Mouse (Mus musculus) MEL (cell line): ENCODE data around the gene Ces2c. TPM values are rescaled to one million over a fixed set of nuclear protein-coding genes. Genes with fewer than 3 reads are reported as not detected.

Experiments
- DNase-seq: peaks from one replicate; pipeline ENCODE4 v3.0.0; 2011; ENCODE audit warnings: low read depth, low spot score
- H3K27ac ChIP-seq: 2 replicates; pipeline ENCODE4 v1.5.1; 2012; ENCODE audit warnings: low read depth, mild to moderate bottlenecking, control low read depth, low read length, moderate library complexity; ENCODE audit not compliant: control insufficient read depth
- H3K27me3 ChIP-seq, 2 experiments: fragments of 150-350 bp in 1 of 2; sonication (generic) in 1 of 2; 2 replicates each; pipeline ENCODE4 v1.6.1; 2012; ENCODE audit warnings: low read length in 2 of 2, mild to moderate bottlenecking in 2 of 2, improper control_type of control experiment in 1 of 2, moderate library complexity in 1 of 2; ENCODE audit not compliant: insufficient read depth in 2 of 2, control insufficient read depth in 1 of 2
- H3K36me3 ChIP-seq, 2 experiments: 2 replicates each; pipeline ENCODE4 v1.6.1; 2012 to 2014; ENCODE audit warnings: low read length in 2 of 2, improper control_type of control experiment in 1 of 2, inconsistent platforms in 1 of 2, mild to moderate bottlenecking in 1 of 2; ENCODE audit not compliant: insufficient read depth in 2 of 2, control insufficient read depth in 1 of 2
- H3K4me1 ChIP-seq, 2 experiments: fragments of 150-350 bp in 1 of 2; sonication (generic) in 1 of 2; 2 replicates each; pipeline ENCODE4 v1.6.1; 2012; ENCODE audit warnings: low read length in 2 of 2, improper control_type of control experiment in 1 of 2, mild to moderate bottlenecking in 1 of 2; ENCODE audit not compliant: insufficient read depth in 2 of 2, control insufficient read depth in 1 of 2
- H3K4me3 ChIP-seq, 2 experiments: fragments of 150-350 bp in 1 of 2; sonication (generic) in 1 of 2; 2 replicates each; pipeline ENCODE4 v1.5.1; 2012; ENCODE audit warnings: low read depth in 2 of 2, low read length in 2 of 2, mild to moderate bottlenecking in 2 of 2, moderate library complexity in 2 of 2, control low read depth in 1 of 2, improper control_type of control experiment in 1 of 2; ENCODE audit not compliant: control insufficient read depth in 1 of 2, insufficient read depth in 1 of 2
- H3K79me2 ChIP-seq: 2 replicates; pipeline ENCODE4 v1.6.1; 2012; ENCODE audit warnings: mild to moderate bottlenecking, low read length, moderate library complexity; ENCODE audit not compliant: control insufficient read depth, poor library complexity, insufficient read depth
- H3K9ac ChIP-seq: 2 replicates; pipeline ENCODE4 v1.6.1; 2012; ENCODE audit warnings: low read depth, mild to moderate bottlenecking, control low read depth, low read length, moderate library complexity; ENCODE audit not compliant: control insufficient read depth, poor library complexity, severe bottlenecking
- H3K9me3 ChIP-seq: fragments of 150-350 bp; sonication (generic); replicated peaks from 2 replicates; pipeline ENCODE4 v1.6.1; 2012; ENCODE audit warnings: mild to moderate bottlenecking, low read length, improper control_type of control experiment, moderate library complexity; ENCODE audit not compliant: insufficient read depth
- CHD1 ChIP-seq: IDR thresholded peaks from 2 replicates; pipeline ENCODE4 v1.6.1; 2012; ENCODE audit warnings: low read depth, mild to moderate bottlenecking, inconsistent platforms, low read length, improper control_type of control experiment
- CHD2 ChIP-seq: IDR thresholded peaks from 2 replicates; pipeline ENCODE4 v1.6.1; 2011; ENCODE audit warnings: low read length, improper control_type of control experiment
- CTCF ChIP-seq, 3 experiments: IDR thresholded peaks in 2 of 3; conservative IDR thresholded peaks in 1 of 3; 2 replicates each; pipeline ENCODE4 v1.5.1; 2011 to 2012; ENCODE audit warnings: low read length in 3 of 3, low read depth in 2 of 3, mild to moderate bottlenecking in 2 of 3, improper control_type of control experiment in 1 of 3, inconsistent platforms in 1 of 3, mixed read lengths in 1 of 3, moderate library complexity in 1 of 3; ENCODE audit not compliant: control insufficient read depth in 1 of 3, insufficient read depth in 1 of 3, poor library complexity in 1 of 3, severe bottlenecking in 1 of 3
- E2F4 ChIP-seq: IDR thresholded peaks from 2 replicates; pipeline ENCODE4 v1.6.1; 2011; ENCODE audit warnings: low read depth, low read length, improper control_type of control experiment, borderline replicate concordance
- ETS1 ChIP-seq: IDR thresholded peaks from 2 replicates; pipeline ENCODE4 v1.6.1; 2012; ENCODE audit warnings: low read depth, mild to moderate bottlenecking, inconsistent platforms, low read length, improper control_type of control experiment, moderate library complexity
- GATA1 ChIP-seq: IDR thresholded peaks from 2 replicates; pipeline ENCODE4 v1.6.1; 2011; ENCODE audit warnings: low read depth, low read length, improper control_type of control experiment
- KAT2A ChIP-seq: conservative IDR thresholded peaks from 2 replicates; pipeline ENCODE4 v1.6.1; 2012; ENCODE audit warnings: low read depth, low read length, improper control_type of control experiment, inconsistent platforms
- MAFK ChIP-seq: IDR thresholded peaks from 2 replicates; pipeline ENCODE4 v1.6.1; 2011; ENCODE audit warnings: low read depth, mild to moderate bottlenecking, low read length, improper control_type of control experiment, borderline replicate concordance
- MAZ ChIP-seq: IDR thresholded peaks from 2 replicates; pipeline ENCODE4 v1.6.1; 2012; ENCODE audit warnings: low read depth, mild to moderate bottlenecking, inconsistent platforms, low read length, improper control_type of control experiment
- MEF2A ChIP-seq: IDR thresholded peaks from 2 replicates; pipeline ENCODE4 v1.6.1; 2014; ENCODE audit warnings: low read depth, mild to moderate bottlenecking, inconsistent platforms, low read length, improper control_type of control experiment; ENCODE audit not compliant: poor library complexity, insufficient replicate concordance, severe bottlenecking; ENCODE audit errors: extremely low read depth
- MXI1 ChIP-seq: IDR thresholded peaks from 2 replicates; pipeline ENCODE4 v1.6.1; 2011; ENCODE audit warnings: mild to moderate bottlenecking, low read depth, low read length, improper control_type of control experiment
- MYB ChIP-seq: IDR thresholded peaks from 2 replicates; pipeline ENCODE4 v1.6.1; 2011; ENCODE audit warnings: mild to moderate bottlenecking, low read depth, low read length, improper control_type of control experiment
- NRF1 ChIP-seq: IDR thresholded peaks from 2 replicates; pipeline ENCODE4 v1.6.1; 2014; ENCODE audit warnings: low read depth, mild to moderate bottlenecking, inconsistent platforms, low read length, improper control_type of control experiment, moderate library complexity; ENCODE audit not compliant: poor library complexity, insufficient read depth, severe bottlenecking
- POLR2AphosphoS2 ChIP-seq: IDR thresholded peaks from 2 replicates; pipeline ENCODE4 v1.6.1; 2011; ENCODE audit warnings: low read length, improper control_type of control experiment
- RAD21 ChIP-seq: IDR thresholded peaks from 2 replicates; pipeline ENCODE4 v1.6.1; 2011; ENCODE audit warnings: mild to moderate bottlenecking, low read depth, low read length, improper control_type of control experiment
- SIN3A ChIP-seq: IDR thresholded peaks from 2 replicates; pipeline ENCODE4 v1.6.1; 2012; ENCODE audit warnings: low read length, improper control_type of control experiment, inconsistent platforms
- SMC3 ChIP-seq: IDR thresholded peaks from 2 replicates; pipeline ENCODE4 v1.6.1; 2011; ENCODE audit warnings: low read depth, low read length, improper control_type of control experiment
- UBTF ChIP-seq: IDR thresholded peaks from 2 replicates; pipeline ENCODE4 v1.6.1; 2012; ENCODE audit warnings: low read depth, mild to moderate bottlenecking, inconsistent platforms, low read length, improper control_type of control experiment, moderate library complexity, borderline replicate concordance; ENCODE audit not compliant: insufficient read depth
- USF2 ChIP-seq, 2 experiments: IDR thresholded peaks; 2 replicates each; pipeline ENCODE4 v1.6.1; 2011 to 2012; ENCODE audit warnings: improper control_type of control experiment in 2 of 2, low read length in 2 of 2, borderline replicate concordance in 1 of 2, inconsistent platforms in 1 of 2, low read depth in 1 of 2, mild to moderate bottlenecking in 1 of 2; ENCODE audit not compliant: insufficient read depth in 1 of 2
- ZKSCAN1 ChIP-seq: IDR thresholded peaks from 2 replicates; pipeline ENCODE4 v1.6.1; 2012; ENCODE audit warnings: low read depth, mild to moderate bottlenecking, inconsistent platforms, low read length, improper control_type of control experiment, moderate library complexity
- ZMIZ1 ChIP-seq: IDR thresholded peaks from 2 replicates; pipeline ENCODE4 v1.6.1; 2012; ENCODE audit warnings: low read depth, mild to moderate bottlenecking, inconsistent platforms, low read length, improper control_type of control experiment, moderate library complexity
- ZNF384 ChIP-seq: IDR thresholded peaks from 2 replicates; pipeline ENCODE4 v1.6.1; 2012; ENCODE audit warnings: low read depth, mild to moderate bottlenecking, inconsistent platforms, low read length, improper control_type of control experiment
- polyA plus RNA-seq, 2 experiments: library from polyadenylated mRNA; stranded (reverse) in 1 of 2; unstranded in 1 of 2; fragments of >175 nt in 1 of 2; fragments of >200 nt in 1 of 2; gene quantifications; 2 replicates each; pipeline versions ENCODE4 v1.2.1 to v1.2.4; 2012; ENCODE audit warnings: low replicate concordance in 2 of 2, low read depth in 1 of 2; ENCODE audit not compliant: insufficient read length in 2 of 2, insufficient read depth in 1 of 2, missing spikeins in 1 of 2
- total RNA-seq: library from RNA; depleted of rRNA; stranded (reverse); fragments of 300-350 nt; gene quantifications from 2 replicates; pipeline ENCODE4 v1.2.3, GENCODE M21; 2012

Gene Ces2c
- total and polyA plus RNA-seq, 3 experiments: not detected

DNA sequence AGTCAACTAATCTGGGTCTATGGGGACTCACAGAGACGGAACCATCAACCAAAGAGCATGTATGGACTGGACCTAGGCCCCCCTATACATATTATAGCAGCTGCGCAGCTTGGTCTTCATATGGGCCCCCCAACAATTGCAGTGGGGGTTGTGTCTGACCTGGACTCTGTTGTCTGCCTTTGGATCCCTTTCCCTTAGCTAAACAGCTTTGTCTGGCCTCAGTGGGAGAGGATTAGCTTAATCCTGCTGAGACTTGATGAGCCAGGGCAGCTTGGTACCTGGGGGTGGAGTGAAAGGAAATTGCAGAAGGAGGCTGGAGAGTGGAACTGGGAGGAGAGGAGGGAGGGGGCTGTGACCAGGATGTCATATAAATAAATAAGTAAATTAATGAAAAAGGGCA is 40.7 kb upstream of the Ces2c start:
- DNase-seq: no peak
- Histone ChIP-seq H3K9ac (no peak overlapping the region), H3K36me3 (no peaks in the 10 kb centered on the region), H3K4me1 (no peaks in the 10 kb centered on the region), H3K4me3 (no peak overlapping the region), H3K27ac (no peak overlapping the region), H3K27me3 (peaks cover 0 to 3% of the 10 kb centered on the region in 2 experiments; a peak in 1 of 4 replicates), H3K79me2 (no peaks in the 10 kb centered on the region), H3K9me3 (no peaks in the 10 kb centered on the region)
- TF ChIP-seq MEF2A: no peak
- TF ChIP-seq MXI1: no peak
- no peak for TF ChIP-seq KAT2A
- no peak for TF ChIP-seq NRF1
- TF ChIP-seq CHD1: no peak
- no peak for TF ChIP-seq POLR2AphosphoS2
- TF ChIP-seq SMC3: no peak
- no peak for TF ChIP-seq MAFK
- no peak for TF ChIP-seq ZMIZ1
- TF ChIP-seq ETS1: no peak
- TF ChIP-seq E2F4: no peak
- TF ChIP-seq MAZ: no peak
- no peak for TF ChIP-seq ZKSCAN1
- no peak for TF ChIP-seq CTCF (IDR thresholded peaks at IDR 0.05 in 2 of 3, conservative IDR thresholded peaks at IDR 0.05 in 1 of 3; ENCODE audit: control insufficient read depth in 1 of 3, insufficient read depth in 1 of 3, low read depth in 2 of 3, low read length in 3 of 3, poor library complexity in 1 of 3, severe bottlenecking in 1 of 3)
- TF ChIP-seq SIN3A: no peak
- TF ChIP-seq CHD2: no peak

GRCm38 (mm10) chr8:104808542-104809413 is 38.1 kb upstream of the Ces2c start:
- no peak overlapping the region for H3K4me3 ChIP-seq
- no peak for DNase-seq
- no peak for TF ChIP-seq SMC3
- no peak for TF ChIP-seq POLR2AphosphoS2
- no peak for TF ChIP-seq GATA1
- no peak for TF ChIP-seq ZNF384
- TF ChIP-seq RAD21: no peak
- TF ChIP-seq UBTF: no peak
- no peak for TF ChIP-seq ZKSCAN1
- TF ChIP-seq CHD1: no peak
- TF ChIP-seq MYB: no peak
- no peak for TF ChIP-seq KAT2A
- TF ChIP-seq MXI1: no peak
- TF ChIP-seq USF2 (IDR thresholded peaks at IDR 0.05; ENCODE audit: borderline replicate concordance in 1 of 2, insufficient read depth in 1 of 2, low read depth in 1 of 2, low read length in 2 of 2): no peak
- TF ChIP-seq NRF1: no peak
- no peak for TF ChIP-seq CTCF (IDR thresholded peaks at IDR 0.05 in 2 of 3, conservative IDR thresholded peaks at IDR 0.05 in 1 of 3; ENCODE audit: control insufficient read depth in 1 of 3, insufficient read depth in 1 of 3, low read depth in 2 of 3, low read length in 3 of 3, poor library complexity in 1 of 3, severe bottlenecking in 1 of 3)
- TF ChIP-seq, all 39 proteins: peak for 0
- H3K36me3 ChIP-seq: no peaks in the 10 kb centered on the region
- no peaks in the 10 kb centered on the region for H3K4me1 ChIP-seq
- H3K27ac ChIP-seq: no peak overlapping the region
- H3K27me3 ChIP-seq: peaks cover 0 to 2% of the 10 kb centered on the region in 2 experiments; a peak in 1 of 4 replicates
- H3K79me2 ChIP-seq: no peaks in the 10 kb centered on the region
- no peaks in the 10 kb centered on the region for H3K9me3 ChIP-seq
- no peak overlapping the region for H3K9ac ChIP-seq
